Mouse (Mus musculus) left cerebral cortex, adult 9 months (tissue): ENCODE data around the gene Dnah7c.
"Not testable (repeated sequence)": the region's sequence is repeated elsewhere in the genome, so short reads cannot be mapped to it uniquely, and the experiment has no call there.

Source experiments
- DNase-seq, 2 experiments: peaks; one replicate each; pipeline ENCODE4 v3.0.0; 2022; ENCODE audit warnings: low spot score in 2 of 2

Gene Dnah7c

GRCm38 (mm10) chr1:46425137-46425925 lies at the start of gene Dnah7c:
Gene Dnah7c, plus strand, starts transcription at chr1:46425592.
- DNase-seq = peak in 1 of 2 experiments; percentile 23

- not testable (repeated sequence) for DNase-seq
These were observed 44.8 kb upstream of the Dnah7c start for GRCm38 (mm10) chr1:46380641-46381040.

GRCm38 (mm10) chr1:46394681-46395297 lies 30.6 kb upstream of the Dnah7c start:
- not testable (repeated sequence) for DNase-seq

GRCm38 (mm10) chr1:46408324-46409115 lies 16.9 kb upstream of the Dnah7c start:
- DNase-seq = no peak

- not testable (repeated sequence) for DNase-seq
These were observed 10.6 kb upstream of the Dnah7c start for GRCm38 (mm10) chr1:46414798-46415197.

- not testable (repeated sequence) for DNase-seq
These were observed 8.4 kb upstream of the Dnah7c start for GRCm38 (mm10) chr1:46416946-46417345.

- peak; percentile 11 to 32 for DNase-seq
These were observed 6.4 kb upstream of the Dnah7c start for GRCm38 (mm10) chr1:46418966-46419365.

GRCm38 (mm10) chr1:46428401-46428800 lies 3.0 kb downstream of the Dnah7c start:
- DNase-seq = no peak

- not testable (repeated sequence) for DNase-seq
These were observed 89.3 kb downstream of the Dnah7c start for GRCm38 (mm10) chr1:46514671-46515070.

GRCm38 (mm10) chr1:46521032-46521431 lies 95.6 kb downstream of the Dnah7c start:
- no peak for DNase-seq

GRCm38 (mm10) chr1:46526537-46526936 lies 101.1 kb downstream of the Dnah7c start:
- not testable (repeated sequence) for DNase-seq

GRCm38 (mm10) chr1:46544812-46545421 lies 119.5 kb downstream of the Dnah7c start:
- no peak for DNase-seq

GRCm38 (mm10) chr1:46580385-46580784 lies 155.0 kb downstream of the Dnah7c start:
- DNase-seq = peak in 1 of 2 experiments; percentile 35

- peak in 1 of 2 experiments; percentile 47 for DNase-seq
These were observed 168.4 kb downstream of the Dnah7c start for GRCm38 (mm10) chr1:46593826-46594225.

GRCm38 (mm10) chr1:46596343-46596742 lies 171.0 kb downstream of the Dnah7c start:
- DNase-seq = peak in 1 of 2 experiments; percentile 21

- DNase-seq = no peak
These were observed 194.9 kb downstream of the Dnah7c start for GRCm38 (mm10) chr1:46620331-46620730.

GRCm38 (mm10) chr1:46625914-46626313 lies 200.5 kb downstream of the Dnah7c start:
- DNase-seq = peak; percentile 6 to 30

- DNase-seq = not testable (repeated sequence)
These were observed 224.4 kb downstream of the Dnah7c start for GRCm38 (mm10) chr1:46649821-46650220.

GRCm38 (mm10) chr1:46652721-46653120 lies 227.3 kb downstream of the Dnah7c start:
- not testable (repeated sequence) for DNase-seq

GRCm38 (mm10) chr1:46724810-46725209 lies 299.4 kb downstream of the Dnah7c start:
- DNase-seq = not testable (repeated sequence)

- DNase-seq = no peak
These were observed 299.9 kb downstream of the Dnah7c start for GRCm38 (mm10) chr1:46725266-46725665.

- not testable (repeated sequence) for DNase-seq
These were observed 300.3 kb downstream of the Dnah7c start for GRCm38 (mm10) chr1:46725719-46726118.
